Mouse (Mus musculus) E14TG2a.4 (cell line): ENCODE data around the gene Apba1.

Experiments
- CTCF ChIP-seq: conservative IDR thresholded peaks from 2 replicates; pipeline ENCODE4 v1.5.1; 2014; ENCODE audit warnings: low read length
- NANOG ChIP-seq: IDR thresholded peaks from 2 replicates; pipeline ENCODE4 v1.6.1; 2014; ENCODE audit warnings: borderline replicate concordance, low read length, mixed read lengths

DNA sequence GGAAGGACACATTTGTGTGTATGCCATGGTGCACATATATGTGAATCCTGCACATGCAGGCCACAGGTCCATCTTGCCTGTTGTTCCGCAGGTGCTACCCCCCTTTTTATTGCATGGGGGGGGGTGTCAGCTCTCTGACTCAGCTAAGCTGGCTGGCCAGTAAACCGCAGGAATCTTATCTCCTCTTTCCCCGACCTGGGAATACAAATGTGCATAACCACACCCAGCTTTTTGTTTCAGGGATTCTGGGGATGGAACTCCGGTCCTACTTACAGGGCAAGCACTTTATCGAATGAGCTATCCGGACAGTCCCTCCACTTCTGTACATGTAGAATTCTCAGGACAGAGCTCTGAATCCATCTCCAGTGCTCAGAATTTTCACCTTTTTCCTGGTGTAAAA lies 58.5 kb downstream of the Apba1 start:
- TF ChIP-seq CTCF, result no peak
- no peak for TF ChIP-seq NANOG
